ENCODE assay signal across 8 mouse cellular contexts in genomic region chr12:73241960-73242359, GRCm38 (mm10). TPM values are rescaled to one million over a fixed set of nuclear protein-coding genes. Genes with fewer than 3 reads are reported as not detected.
A peak's percentile ranks its signal among the peaks of the same experiment; 100 is the strongest.
DNase-seq lines count a peak whose midpoint lies in the region; ATAC-seq and TF ChIP-seq lines count a peak whose summit lies in the region.

No protein-coding gene starts in this region.

- ATAC-seq in lung, embryonic 14.5 days (ENCODE audit: insufficient read depth) = peak; percentile 84
- ATAC-seq in neural tube, embryonic 13.5 days (ENCODE audit: low read depth) = peak; percentile 90
- ATAC-seq in inflammation-experienced regulatory T-cells, adult 6 months = no peak
- no peak for ATAC-seq in kidney, embryonic 16.5 days (ENCODE audit: low FRiP score, low TSS enrichment)

- H3K4me2 ChIP-seq in lung, embryonic 14.5 days = no peak overlapping the region
- H3K4me2 ChIP-seq in neural tube, embryonic 13.5 days = no peak overlapping the region
- no peak overlapping the region for H3K4me2 ChIP-seq in kidney, embryonic 16.5 days (replicated peaks; ENCODE audit: low read depth, low read length)

- H3K4me3 ChIP-seq in lung, embryonic 14.5 days (ENCODE audit: low read depth, low read length) = no peak overlapping the region
- no peak overlapping the region for H3K4me3 ChIP-seq in lung, adult 2 months (replicated peaks; ENCODE audit: extremely low read depth, low read depth, low read length)
- H3K4me3 ChIP-seq in neural tube, embryonic 13.5 days = no peak overlapping the region
- no peak overlapping the region for H3K4me3 ChIP-seq in kidney, embryonic 16.5 days (ENCODE audit: low read length)

- intact Hi-C loops in left cerebral cortex, postnatal 14 days (cut with DNase I) = no loop called here

- TF ChIP-seq CTCF in lung, embryonic 14.5 days (IDR thresholded peaks at IDR 0.05; ENCODE audit: low read depth) = no peak
- TF ChIP-seq CTCF in lung, adult 2 months (IDR thresholded peaks at IDR 0.05; ENCODE audit: insufficient read depth, low read length) = no peak

- H3K9me3 ChIP-seq in lung, embryonic 14.5 days (ENCODE audit: low read depth, low read length) = no peaks in the 10 kb centered on the region
- H3K9me3 ChIP-seq in neural tube, embryonic 13.5 days = no peaks in the 10 kb centered on the region
- no peaks in the 10 kb centered on the region for H3K9me3 ChIP-seq in kidney, embryonic 16.5 days (ENCODE audit: low read length)

- TF ChIP-seq POLR2A in lung, adult 2 months (IDR thresholded peaks at IDR 0.05; ENCODE audit: borderline replicate concordance, extremely low read depth, low read depth, low read length) = no peak

- WGBS in lung, embryonic 14.5 days = 46% methylated on average over 10 of the region's 10 CpGs
- WGBS in lung, adult 2 months = 73% methylated on average over 10 of the region's 10 CpGs
- WGBS in neural tube, embryonic 13.5 days = 27% methylated on average over 10 of the region's 10 CpGs
- 78% methylated on average over 10 of the region's 10 CpGs for WGBS in kidney, embryonic 16.5 days

- H3K9ac ChIP-seq in lung, embryonic 14.5 days = no peak overlapping the region
- H3K9ac ChIP-seq in neural tube, embryonic 13.5 days = no peak overlapping the region
- H3K9ac ChIP-seq in kidney, embryonic 16.5 days (replicated peaks; ENCODE audit: low read length) = no peak overlapping the region

- peak overlapping the region; percentile 67; the same call in 1 of the 2 replicates for H3K27ac ChIP-seq in lung, embryonic 14.5 days (ENCODE audit: low read depth)
- H3K27ac ChIP-seq in neural tube, embryonic 13.5 days (replicated peaks) = peak overlapping the region; percentile 30; the same call in 1 of the 2 replicates
- no peak overlapping the region for H3K27ac ChIP-seq in kidney, embryonic 16.5 days (ENCODE audit: low read length)

- H3K36me3 ChIP-seq in lung, embryonic 14.5 days (ENCODE audit: insufficient read depth) = no peaks in the 10 kb centered on the region
- H3K36me3 ChIP-seq in neural tube, embryonic 13.5 days = no peaks in the 10 kb centered on the region
- H3K36me3 ChIP-seq in kidney, embryonic 16.5 days (ENCODE audit: insufficient read depth, low read length) = no peaks in the 10 kb centered on the region

- H3K4me1 ChIP-seq in lung, embryonic 14.5 days (ENCODE audit: insufficient read depth) = no peaks in the 10 kb centered on the region
- no peaks in the 10 kb centered on the region for H3K4me1 ChIP-seq in lung, adult 2 months (ENCODE audit: control insufficient read depth, insufficient read depth, low read length)
- peaks cover 8% of the 10 kb centered on the region for H3K4me1 ChIP-seq in neural tube, embryonic 13.5 days (replicated peaks)
- no peaks in the 10 kb centered on the region for H3K4me1 ChIP-seq in kidney, embryonic 16.5 days (ENCODE audit: insufficient read depth, low read length)

- peak; percentile 64 for DNase-seq in lung, embryonic 14.5 days
- no peak for DNase-seq in lung, adult 2 months
- DNase-seq in gastrocnemius, postnatal 10 days = peak; percentile 48
- peak; percentile 49 to 87 for DNase-seq in left cerebral cortex, postnatal 14 days (ENCODE audit: low spot score in 2 of 2)
- no peak for DNase-seq in testis, postnatal 10 days (ENCODE audit: low spot score)

- no peaks in the 10 kb centered on the region for H3K27me3 ChIP-seq in lung, embryonic 14.5 days (ENCODE audit: insufficient read depth, low read length)
- no peaks in the 10 kb centered on the region for H3K27me3 ChIP-seq in neural tube, embryonic 13.5 days
- no peaks in the 10 kb centered on the region for H3K27me3 ChIP-seq in kidney, embryonic 16.5 days (ENCODE audit: insufficient read depth, low read length)

RNA-seq across cellular contexts. Expression of gene Trmt5, which starts 44.5 kb away (rescaled TPM):
- polyA plus RNA-seq in lung, embryonic 14.5 days (2014; fragmentation: Nextera tagmentation; extraction: Ambion mirVana) = 19.5 and 21.0 TPM in 2 replicates
- 2.0 and 4.0 TPM in 2 replicates for polyA plus RNA-seq in lung, adult 2 months (2012; rRNA removed)
- 10 to 100 TPM in 1 of 2 experiments, 1 to 10 TPM in 1; 6.8 to 11.7 TPM for total RNA-seq in gastrocnemius, postnatal 10 days (2021)
- 10 to 100 TPM; 11.8 to 12.3 TPM for total RNA-seq in left cerebral cortex, postnatal 14 days (2021)
- 15.2 and 15.7 TPM in 2 replicates for polyA plus RNA-seq in neural tube, embryonic 13.5 days (2015; fragmentation: Nextera tagmentation; extraction: Ambion mirVana)
- polyA plus RNA-seq in inflammation-experienced regulatory T-cells, adult 6 months (2017; shearing (Covaris generic)) = 10 to 100 TPM; 15.0 to 18.6 (median 15.2) TPM
- polyA plus RNA-seq in kidney, embryonic 16.5 days (2015; fragmentation: Nextera tagmentation; extraction: Ambion mirVana) = 18.5 and 19.5 TPM in 2 replicates

RNA-seq across cellular contexts. Expression of gene Slc38a6, which starts 44.6 kb away (rescaled TPM):
- 9.3 and 10.7 TPM in 2 replicates for polyA plus RNA-seq in lung, embryonic 14.5 days (2014; fragmentation: Nextera tagmentation; extraction: Ambion mirVana)
- polyA plus RNA-seq in lung, adult 2 months (2012; rRNA removed) = 17.5 and 24.9 TPM in 2 replicates
- total RNA-seq in gastrocnemius, postnatal 10 days (2021) = 1 to 10 TPM; 5.7 to 9.9 TPM
- 10 to 100 TPM; 15.6 to 16.7 TPM for total RNA-seq in left cerebral cortex, postnatal 14 days (2021)
- polyA plus RNA-seq in neural tube, embryonic 13.5 days (2015; fragmentation: Nextera tagmentation; extraction: Ambion mirVana) = 10.4 and 10.9 TPM in 2 replicates
- polyA plus RNA-seq in inflammation-experienced regulatory T-cells, adult 6 months (2017; shearing (Covaris generic)) = 1 to 10 TPM; 3.0 to 6.4 (median 6.3) TPM
- 6.0 and 11.4 TPM in 2 replicates for polyA plus RNA-seq in kidney, embryonic 16.5 days (2015; fragmentation: Nextera tagmentation; extraction: Ambion mirVana)

Comparison
In these comparisons a context has a peak if more than half of its experiments do, and no peak if none do; other contexts are left out.
1. DNase-seq: peak in lung, embryonic 14.5 days (single experiment), gastrocnemius, postnatal 10 days (single experiment) and left cerebral cortex, postnatal 14 days (2 of 2); none in lung, adult 2 months (single experiment) and testis, postnatal 10 days (single experiment).
2. ATAC-seq: peak in lung, embryonic 14.5 days (single experiment) and neural tube, embryonic 13.5 days (single experiment); none in inflammation-experienced regulatory T-cells, adult 6 months (single experiment) and kidney, embryonic 16.5 days (single experiment).